Mouse (Mus musculus) embryonic facial prominence, embryonic 14.5 days (tissue): ENCODE measurements around the gene Spag6. TPM values are rescaled to one million over a fixed set of nuclear protein-coding genes. Genes with fewer than 3 reads are reported as not detected.

Experiments used
- ATAC-seq: fragments of 200-750 bp; cut with Nextera tagmentation; 2 replicates; pipeline ENCODE4 v1.8.0; 2017; ENCODE audit warnings: low read depth, moderate number of reproducible peaks, moderate TSS enrichment
- DNase-seq: peaks from one replicate; pipeline ENCODE4 v3.0.0-alpha.2; 2015; ENCODE audit warnings: low spot score
- H3K27ac ChIP-seq: fragments of 300-500 bp; sonication (generic); replicated peaks from 2 replicates; pipeline ENCODE4 v1.5.1; 2014; ENCODE audit warnings: low read depth, mild to moderate bottlenecking, low read length, moderate library complexity
- H3K27me3 ChIP-seq: fragments of 300-500 bp; sonication (generic); replicated peaks from 2 replicates; pipeline ENCODE4 v1.6.1; 2014; ENCODE audit warnings: low read length; ENCODE audit not compliant: control insufficient read depth, insufficient read depth
- H3K36me3 ChIP-seq: fragments of 300-500 bp; sonication (generic); 2 replicates; pipeline ENCODE4 v1.6.1; 2014; ENCODE audit warnings: low read length, mixed read lengths; ENCODE audit not compliant: control insufficient read depth, insufficient read depth
- H3K4me1 ChIP-seq: fragments of 300-500 bp; sonication (generic); 2 replicates; pipeline ENCODE4 v1.6.1; 2014; ENCODE audit warnings: antibody characterized with exemption, low read length; ENCODE audit not compliant: control insufficient read depth, insufficient read depth
- H3K4me2 ChIP-seq: fragments of 300-500 bp; sonication (generic); 2 replicates; pipeline ENCODE4 v1.6.1; 2014; ENCODE audit warnings: low read depth, mild to moderate bottlenecking, low read length, moderate library complexity, mixed read lengths
- H3K4me3 ChIP-seq: fragments of 300-500 bp; sonication (generic); 2 replicates; pipeline ENCODE4 v1.5.1; 2014; ENCODE audit warnings: low read depth, mild to moderate bottlenecking, low read length
- H3K9ac ChIP-seq: fragments of 300-500 bp; sonication (generic); 2 replicates; pipeline ENCODE4 v1.6.1; 2014; ENCODE audit warnings: low read depth, mild to moderate bottlenecking, low read length, moderate library complexity, mixed read lengths
- H3K9me3 ChIP-seq: fragments of 300-500 bp; sonication (generic); 2 replicates; pipeline ENCODE4 v1.6.1; 2016; ENCODE audit warnings: low read length; ENCODE audit not compliant: control insufficient read depth
- WGBS: fragments of 180-500 bp; shearing (Covaris S2); extraction: QIAGEN DNeasy Blood & Tissue Kit; methylation state at CpG from one replicate; pipeline ENCODE4 v1.1.7; 2014; 5-methylcytosine and 5-hydroxymethylcytosine counted together
- polyA plus RNA-seq: library from polyadenylated mRNA; unstranded; fragments of >200 nt; fragmentation: Nextera tagmentation; extraction: Ambion mirVana; gene quantifications from 2 replicates; pipeline ENCODE4 v1.2.1, GENCODE M21; 2014

Spag6 gene
- polyA plus RNA-seq, 1 experiment from 2014 or later = 0.21 TPM

GRCm38 (mm10) chr2:18725880-18726279, 32.0 kb downstream of the Spag6 start:
- no peak for ATAC-seq
- no peak overlapping the region for H3K9ac ChIP-seq
- no peak for DNase-seq
- 74% methylated on average over 4 of the region's 4 CpGs for WGBS
- H3K4me3 ChIP-seq = no peak overlapping the region
- no peaks in the 10 kb centered on the region for H3K36me3 ChIP-seq
- no peak overlapping the region for H3K27ac ChIP-seq
- no peaks in the 10 kb centered on the region for H3K27me3 ChIP-seq
- no peaks in the 10 kb centered on the region for H3K9me3 ChIP-seq
- H3K4me1 ChIP-seq = no peaks in the 10 kb centered on the region
- no peak overlapping the region for H3K4me2 ChIP-seq

GRCm38 (mm10) chr2:18731718-18732117, 37.9 kb downstream of the Spag6 start:
- no peak overlapping the region for H3K9ac ChIP-seq
- ATAC-seq (no peak), DNase-seq (no peak)
- H3K36me3 ChIP-seq = no peaks in the 10 kb centered on the region
- H3K4me2 ChIP-seq = no peak overlapping the region
- H3K27ac ChIP-seq = no peak overlapping the region
- 43% methylated on average over 9 of the region's 9 CpGs for WGBS
- no peaks in the 10 kb centered on the region for H3K4me1 ChIP-seq
- no peaks in the 10 kb centered on the region for H3K27me3 ChIP-seq
- H3K9me3 ChIP-seq = no peaks in the 10 kb centered on the region
- H3K4me3 ChIP-seq = no peak overlapping the region

GRCm38 (mm10) chr2:18734394-18735127, 40.7 kb downstream of the Spag6 start:
- ATAC-seq (no peak), DNase-seq (no peak)
- no peak overlapping the region for H3K9ac ChIP-seq
- H3K4me3 ChIP-seq = no peak overlapping the region
- WGBS = 39% methylated on average over 5 of the region's 5 CpGs
- no peaks in the 10 kb centered on the region for H3K27me3 ChIP-seq
- no peak overlapping the region for H3K4me2 ChIP-seq
- H3K27ac ChIP-seq = no peak overlapping the region
- no peaks in the 10 kb centered on the region for H3K9me3 ChIP-seq
- no peaks in the 10 kb centered on the region for H3K4me1 ChIP-seq
- H3K36me3 ChIP-seq = no peaks in the 10 kb centered on the region

- H3K9ac ChIP-seq = no peak overlapping the region
- H3K4me1 ChIP-seq = no peaks in the 10 kb centered on the region
- H3K36me3 ChIP-seq = no peaks in the 10 kb centered on the region
- H3K4me3 ChIP-seq = no peak overlapping the region
- DNase-seq = no peak
- H3K27me3 ChIP-seq = no peaks in the 10 kb centered on the region
- H3K27ac ChIP-seq = no peak overlapping the region
- H3K9me3 ChIP-seq = no peaks in the 10 kb centered on the region
- no peak for ATAC-seq
- 44% methylated on average over 8 of the region's 8 CpGs for WGBS
- no peak overlapping the region for H3K4me2 ChIP-seq
These were observed 43.2 kb downstream of the Spag6 start for GRCm38 (mm10) chr2:18737040-18737439.

GRCm38 (mm10) chr2:18739216-18739615, 45.4 kb downstream of the Spag6 start:
- Histone ChIP-seq H3K4me3 (no peak overlapping the region), H3K27me3 (no peaks in the 10 kb centered on the region), H3K4me2 (no peak overlapping the region), H3K27ac (no peak overlapping the region), H3K9me3 (no peaks in the 10 kb centered on the region), H3K4me1 (no peaks in the 10 kb centered on the region), H3K9ac (no peak overlapping the region), H3K36me3 (no peaks in the 10 kb centered on the region)
- 41% methylated on average over 2 of the region's 2 CpGs for WGBS
- DNase-seq (no peak), ATAC-seq (no peak)

GRCm38 (mm10) chr2:18756144-18756543, 62.3 kb downstream of the Spag6 start:
- no peaks in the 10 kb centered on the region for H3K36me3 ChIP-seq
- H3K4me1 ChIP-seq = no peaks in the 10 kb centered on the region
- no peak overlapping the region for H3K27ac ChIP-seq
- H3K27me3 ChIP-seq = no peaks in the 10 kb centered on the region
- ATAC-seq (no peak), DNase-seq (peak; percentile 40)
- no peak overlapping the region for H3K4me2 ChIP-seq
- no peaks in the 10 kb centered on the region for H3K9me3 ChIP-seq
- H3K9ac ChIP-seq = no peak overlapping the region
- H3K4me3 ChIP-seq = no peak overlapping the region
- WGBS = 35% methylated on average over 2 of the region's 2 CpGs

- Histone ChIP-seq H3K27me3 (no peaks in the 10 kb centered on the region), H3K4me2 (no peak overlapping the region), H3K36me3 (no peaks in the 10 kb centered on the region), H3K4me3 (no peak overlapping the region), H3K4me1 (no peaks in the 10 kb centered on the region), H3K9ac (no peak overlapping the region), H3K9me3 (no peaks in the 10 kb centered on the region), H3K27ac (no peak overlapping the region)
- DNase-seq = no peak
- 50% methylated on average over 2 of the region's 2 CpGs for WGBS
- ATAC-seq = no peak
These were observed 71.0 kb downstream of the Spag6 start for GRCm38 (mm10) chr2:18764846-18765245.

GRCm38 (mm10) chr2:18765481-18766249, 71.8 kb downstream of the Spag6 start:
- Histone ChIP-seq H3K27ac (no peak overlapping the region), H3K4me2 (peak overlapping the region; percentile 56), H3K9me3 (no peaks in the 10 kb centered on the region), H3K9ac (no peak overlapping the region), H3K36me3 (no peaks in the 10 kb centered on the region), H3K27me3 (no peaks in the 10 kb centered on the region), H3K4me3 (no peak overlapping the region), H3K4me1 (no peaks in the 10 kb centered on the region)
- WGBS = 49% methylated on average over 12 of the region's 12 CpGs
- ATAC-seq = no peak
- no peak for DNase-seq
